Mouse (Mus musculus): Measurements from ENCODE around the gene Polrmt. TPM values are rescaled to one million over a fixed set of nuclear protein-coding genes. Genes with fewer than 3 reads are reported as not detected.
A peak's percentile ranks its signal among the peaks of the same experiment; 100 is the strongest.

The Polrmt gene
- total and polyA plus RNA-seq, 3 experiments = 13.5 to 50.5 (median 49.0) TPM

- in situ Hi-C loops (cut with MboI; ENCODE audit: low pct_ligation_motif_present, low pct_unique_long_range_greater_than_20kb, low sequenced_read_pairs) (no loop called here), dilution Hi-C loops (cut with MboI; ENCODE audit: extremely low pct_ligation_motif_present, extremely low pct_unique_long_range_greater_than_20kb, low sequenced_read_pairs) (no loop called here)
- H3K36me3 ChIP-seq (replicated peaks in 1 of 2; ENCODE audit: control insufficient read depth in 1 of 2, insufficient read depth in 1 of 2, low read length in 1 of 2) = peaks cover 0 to 9% of the 10 kb centered on the region in 2 experiments
- TF ChIP-seq CHD1 (IDR thresholded peaks at IDR 0.05; ENCODE audit: low read depth, low read length) (no peak), HCFC1 (IDR thresholded peaks at IDR 0.05; ENCODE audit: low read depth, low read length) (no peak), UBTF (IDR thresholded peaks at IDR 0.05; ENCODE audit: low read depth, low read length) (no peak), SMC3 (IDR thresholded peaks at IDR 0.05; ENCODE audit: low read depth, low read length) (no peak), GABPA (IDR thresholded peaks at IDR 0.05; ENCODE audit: insufficient replicate concordance, low read depth, low read length) (no peak), MAFK (IDR thresholded peaks at IDR 0.05; ENCODE audit: insufficient replicate concordance, low read length) (no peak), POLR2AphosphoS2 (IDR thresholded peaks at IDR 0.05; ENCODE audit: low read depth, low read length) (no peak), KAT2A (IDR thresholded peaks at IDR 0.05; ENCODE audit: insufficient replicate concordance, low read length) (no peak), TCF12 (IDR thresholded peaks at IDR 0.05; ENCODE audit: low read depth, low read length) (no peak), TBP (conservative IDR thresholded peaks at IDR 0.05; ENCODE audit: low read depth, low read length) (no peak), IRF4 (IDR thresholded peaks at IDR 0.05; ENCODE audit: low read depth, low read length) (no peak), POLR2A (IDR thresholded peaks at IDR 0.05; ENCODE audit: low read depth, low read length) (no peak)
- no peak overlapping the region for H3K4me3 ChIP-seq (replicated peaks in 1 of 3; ENCODE audit: low read depth in 2 of 3, low read length in 2 of 3, poor library complexity in 1 of 3)
- H3K79me2 ChIP-seq (replicated peaks; ENCODE audit: control insufficient read depth, extremely low read depth, insufficient read depth, poor library complexity, severe bottlenecking) = no peaks in the 10 kb centered on the region
- H3K27me3 ChIP-seq (replicated peaks) = no peaks in the 10 kb centered on the region
- peaks cover 6% of the 10 kb centered on the region for H3K9me3 ChIP-seq (replicated peaks; ENCODE audit: low read length)
- H3K27ac ChIP-seq (ENCODE audit: insufficient read depth, low read depth) = no peak overlapping the region
- no peak overlapping the region for H3K9ac ChIP-seq (ENCODE audit: insufficient read depth, low read depth)
- H3K4me2 ChIP-seq (ENCODE audit: insufficient read depth, low read depth, poor library complexity, severe bottlenecking) = no peak overlapping the region
- peaks cover 0 to 3% of the 10 kb centered on the region in 2 experiments; a peak in 1 of 4 replicates for H3K4me1 ChIP-seq (ENCODE audit: control insufficient read depth in 1 of 2, insufficient read depth in 2 of 2)
- no peak for DNase-seq (ENCODE audit: extremely low read depth)
Measured at GRCm38 (mm10) chr10:79696129-79696651, 50.2 kb downstream of the Polrmt start.

- dilution Hi-C loops (cut with MboI; ENCODE audit: extremely low pct_ligation_motif_present, extremely low pct_unique_long_range_greater_than_20kb, low sequenced_read_pairs) (no loop called here), in situ Hi-C loops (cut with MboI; ENCODE audit: low pct_ligation_motif_present, low pct_unique_long_range_greater_than_20kb, low sequenced_read_pairs) (no loop called here)
- DNase-seq (ENCODE audit: extremely low read depth) = peak; percentile 77
- H3K4me1 ChIP-seq (ENCODE audit: control insufficient read depth in 1 of 2, insufficient read depth in 2 of 2) = peaks cover 0 to 3% of the 10 kb centered on the region in 2 experiments; a peak in 1 of 4 replicates
- no peaks in the 10 kb centered on the region for H3K27me3 ChIP-seq (replicated peaks)
- H3K9ac ChIP-seq (ENCODE audit: insufficient read depth, low read depth) = no peak overlapping the region
- H3K27ac ChIP-seq (ENCODE audit: insufficient read depth, low read depth) = no peak overlapping the region
- peaks cover 6% of the 10 kb centered on the region for H3K9me3 ChIP-seq (replicated peaks; ENCODE audit: low read length)
- no peak overlapping the region for H3K4me2 ChIP-seq (ENCODE audit: insufficient read depth, low read depth, poor library complexity, severe bottlenecking)
- peaks cover 0 to 9% of the 10 kb centered on the region in 2 experiments for H3K36me3 ChIP-seq (replicated peaks in 1 of 2; ENCODE audit: control insufficient read depth in 1 of 2, insufficient read depth in 1 of 2, low read length in 1 of 2)
- H3K79me2 ChIP-seq (replicated peaks; ENCODE audit: control insufficient read depth, extremely low read depth, insufficient read depth, poor library complexity, severe bottlenecking) = no peaks in the 10 kb centered on the region
- H3K4me3 ChIP-seq (replicated peaks in 1 of 3; ENCODE audit: low read depth in 2 of 3, low read length in 2 of 3, poor library complexity in 1 of 3) = no peak overlapping the region
- TF ChIP-seq MYC (IDR thresholded peaks at IDR 0.05; ENCODE audit: low read depth, low read length) (peak; percentile 55; the same call in 1 of the 2 replicates), BHLHE40 (IDR thresholded peaks at IDR 0.05; ENCODE audit: low read depth, low read length) (no peak), IRF4 (IDR thresholded peaks at IDR 0.05; ENCODE audit: low read depth, low read length) (0 out of 2 replicates have a peak, but pooled peaks have one; percentile 17), CHD1 (IDR thresholded peaks at IDR 0.05; ENCODE audit: low read depth, low read length) (no peak), MXI1 (IDR thresholded peaks at IDR 0.05; ENCODE audit: low read depth, low read length) (no peak), ZNF384 (IDR thresholded peaks at IDR 0.05; ENCODE audit: low read depth, low read length) (no peak), JUN (IDR thresholded peaks at IDR 0.05; ENCODE audit: insufficient read depth, low read depth, low read length) (no peak), MAZ (IDR thresholded peaks at IDR 0.05; ENCODE audit: low read depth, low read length) (0 out of 2 replicates have a peak, but pooled peaks have one; percentile 28), ELF1 (IDR thresholded peaks at IDR 0.05; ENCODE audit: low read depth, low read length) (no peak), NRF1 (IDR thresholded peaks at IDR 0.05; ENCODE audit: low read depth, low read length) (no peak), ZC3H11A (IDR thresholded peaks at IDR 0.05; ENCODE audit: low read depth, low read length) (no peak), USF1 (IDR thresholded peaks at IDR 0.05; ENCODE audit: low read depth, low read length) (no peak), HCFC1 (IDR thresholded peaks at IDR 0.05; ENCODE audit: low read depth, low read length) (no peak), POLR2A (IDR thresholded peaks at IDR 0.05; ENCODE audit: low read depth, low read length) (no peak), ETS1 (conservative IDR thresholded peaks at IDR 0.05; ENCODE audit: low read depth, low read length) (no peak), MEF2A (IDR thresholded peaks at IDR 0.05; ENCODE audit: borderline replicate concordance, low read depth, low read length) (no peak), JUND (conservative IDR thresholded peaks at IDR 0.05; ENCODE audit: low read depth, low read length) (no peak), ZKSCAN1 (IDR thresholded peaks at IDR 0.05; ENCODE audit: borderline replicate concordance, low read depth, low read length) (no peak), TCF12 (IDR thresholded peaks at IDR 0.05; ENCODE audit: low read depth, low read length) (no peak), E2F4 (IDR thresholded peaks at IDR 0.05; ENCODE audit: insufficient replicate concordance, low read depth, low read length) (no peak), CHD2 (IDR thresholded peaks at IDR 0.05; ENCODE audit: low read length) (no peak), RCOR1 (conservative IDR thresholded peaks at IDR 0.05; ENCODE audit: low read depth, low read length) (no peak)
Measured at GRCm38 (mm10) chr10:79695231-79696128, 50.9 kb downstream of the Polrmt start.
